Mouse (Mus musculus): ENCODE measurements around the gene Pigl.
"Not testable (repeated sequence)": the region's sequence is repeated elsewhere in the genome, so short reads cannot be mapped to it uniquely, and the experiment has no call there.

GRCm38 (mm10) chr11:62462529-62462928 lies 4.3 kb downstream of the Pigl start:
- TF ChIP-seq CTCF (conservative IDR thresholded peaks at IDR 0.05; ENCODE audit: insufficient read depth, insufficient read length, low read depth, low read length); POLR2A (IDR thresholded peaks at IDR 0.05; ENCODE audit: low read depth, low read length): not testable (repeated sequence)
